Mouse (Mus musculus): ENCODE results near the gene Gpx7.

The Gpx7 gene

DNA sequence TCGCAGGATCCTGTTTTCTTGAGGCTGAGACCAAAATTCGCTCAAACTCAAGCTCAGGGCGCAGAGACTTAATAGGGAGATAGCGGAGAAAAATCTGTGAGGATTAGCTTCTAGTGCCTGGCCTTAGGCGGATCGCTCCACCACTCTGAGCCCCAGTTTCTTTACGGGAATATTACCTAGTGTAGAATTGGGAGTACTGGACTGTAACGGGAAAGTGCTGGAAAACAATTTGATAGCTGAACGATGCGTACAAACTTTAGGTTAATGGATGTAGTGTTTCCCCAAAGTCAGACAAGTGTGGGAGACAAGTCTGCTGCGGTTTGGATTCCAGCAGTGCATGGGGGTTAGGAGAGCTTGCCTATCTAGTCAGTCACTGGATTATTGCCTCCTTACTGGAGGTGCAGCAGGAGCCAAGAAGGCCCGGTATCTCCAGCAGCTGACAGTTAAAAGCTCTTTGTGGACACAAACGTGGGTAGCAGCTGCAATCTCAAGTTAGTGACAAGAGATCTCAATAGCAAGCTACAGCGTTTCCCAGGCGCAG is at the start of gene Gpx7:
Gene Gpx7 (minus strand): TSS at position 101 of the 541 bp plus-strand sequence.
- no peak for DNase-seq (ENCODE audit: low read depth, low spot score)

DNA sequence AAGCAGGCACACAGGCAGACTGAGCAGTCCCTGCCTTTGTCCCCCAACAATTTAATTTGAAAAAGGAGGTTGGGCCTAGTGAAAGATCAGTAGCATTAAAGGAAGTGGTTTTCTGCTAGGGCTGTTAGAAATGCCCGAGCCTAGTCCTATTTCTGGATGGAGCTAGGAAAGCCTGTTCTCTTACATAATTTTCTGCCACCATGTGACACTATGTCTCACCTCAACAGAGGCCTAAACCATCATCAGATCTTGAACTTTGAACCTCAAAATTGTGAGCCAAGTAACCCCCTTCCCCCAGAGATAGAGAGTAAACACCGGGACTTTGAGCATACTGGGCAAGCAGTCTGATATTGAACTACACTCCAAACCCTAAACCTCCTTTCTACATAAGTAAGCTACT is 49.3 kb upstream of the Gpx7 start:
- no peak for DNase-seq (ENCODE audit: low read depth, low spot score)

- no peak for DNase-seq (ENCODE audit: low read depth, low spot score)
These were observed 41.3 kb upstream of the Gpx7 start for GRCm38 (mm10) chr4:108448091-108448490.

DNA sequence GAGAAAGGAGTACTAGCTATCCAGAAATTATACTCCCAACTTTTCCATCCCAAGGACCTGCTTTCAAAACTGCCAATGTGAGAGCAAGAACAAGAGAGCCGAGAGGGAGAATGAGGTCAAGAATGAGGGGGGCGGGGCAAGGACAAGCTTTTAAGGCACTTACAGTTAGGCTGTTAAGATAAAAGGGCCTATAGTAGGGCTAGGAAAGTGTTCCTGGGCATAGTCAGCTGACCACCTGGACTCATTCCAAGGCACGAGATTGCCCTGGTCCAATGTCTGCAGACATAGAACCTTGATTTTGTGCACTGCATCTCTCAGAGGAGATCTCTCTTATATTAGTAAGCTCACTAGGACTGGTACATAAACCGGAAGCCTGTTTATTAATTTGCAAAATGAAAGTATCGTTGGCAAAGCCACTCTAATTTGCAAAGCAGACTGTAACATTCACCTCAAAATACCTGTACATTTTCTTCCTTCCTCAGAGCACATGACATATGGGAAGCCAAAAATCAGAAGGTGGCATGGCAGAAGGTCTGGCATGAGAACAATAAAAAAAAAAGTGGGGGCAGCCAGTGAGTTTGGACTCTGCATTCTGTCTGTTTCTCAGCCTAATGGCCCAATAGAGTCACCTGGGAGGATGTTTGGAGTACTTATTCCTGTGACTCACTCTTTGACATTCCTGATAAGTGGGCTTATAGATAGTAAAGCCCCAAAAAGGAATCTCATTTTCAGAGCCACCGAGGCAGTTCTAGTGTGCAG is 31.5 kb upstream of the Gpx7 start:
- no peak for DNase-seq (ENCODE audit: low read depth, low spot score)

GRCm38 (mm10) chr4:108436225-108436624 is 29.5 kb upstream of the Gpx7 start:
- no peak for DNase-seq (ENCODE audit: low read depth, low spot score)

- DNase-seq (ENCODE audit: low read depth, low spot score): no peak
These were observed 28.9 kb upstream of the Gpx7 start for GRCm38 (mm10) chr4:108435646-108436045.

DNA sequence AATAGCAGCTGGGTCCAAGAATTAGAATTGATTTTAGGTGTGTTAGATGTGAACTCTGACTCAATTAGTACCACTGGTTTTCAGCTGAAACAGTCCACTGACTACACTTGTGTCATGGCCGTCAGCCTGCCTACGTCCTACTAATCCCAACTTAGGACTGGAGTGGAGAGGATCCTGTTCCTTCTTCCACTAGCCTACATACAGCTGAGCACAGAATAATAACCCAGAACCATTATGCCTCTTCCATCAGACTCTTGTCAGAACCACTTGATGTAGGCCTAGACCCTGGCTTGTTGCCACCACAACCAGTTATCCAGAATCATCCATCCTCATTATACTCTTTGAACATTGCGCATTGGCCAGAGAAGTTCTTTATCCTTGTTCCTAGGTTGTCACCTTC is 28.0 kb upstream of the Gpx7 start:
- DNase-seq (ENCODE audit: low read depth, low spot score): no peak

GRCm38 (mm10) chr4:108434221-108434620 is 27.5 kb upstream of the Gpx7 start:
- no peak for DNase-seq (ENCODE audit: low read depth, low spot score)

GRCm38 (mm10) chr4:108433341-108433740 is 26.6 kb upstream of the Gpx7 start:
- no peak for DNase-seq (ENCODE audit: low read depth, low spot score)

DNA sequence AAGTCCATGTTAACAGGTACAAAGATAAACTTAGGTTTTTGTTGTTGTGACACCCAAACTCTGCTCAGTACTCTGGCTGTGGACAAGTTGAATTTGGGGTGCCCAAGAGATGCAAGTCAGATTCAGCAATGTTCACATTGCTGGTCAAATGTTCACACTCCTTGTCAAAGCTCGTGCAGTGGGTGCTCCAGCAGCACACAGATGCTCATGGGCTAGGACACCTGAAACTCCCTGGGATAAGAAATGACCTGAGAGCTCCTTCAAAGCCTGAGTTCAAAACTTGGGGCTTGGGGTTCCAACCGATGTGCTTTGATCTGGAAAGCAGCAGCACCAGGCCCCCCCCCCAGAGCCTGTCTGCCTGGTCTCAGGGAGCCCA is 24.8 kb upstream of the Gpx7 start:
- no peak for DNase-seq (ENCODE audit: low read depth, low spot score)

DNA sequence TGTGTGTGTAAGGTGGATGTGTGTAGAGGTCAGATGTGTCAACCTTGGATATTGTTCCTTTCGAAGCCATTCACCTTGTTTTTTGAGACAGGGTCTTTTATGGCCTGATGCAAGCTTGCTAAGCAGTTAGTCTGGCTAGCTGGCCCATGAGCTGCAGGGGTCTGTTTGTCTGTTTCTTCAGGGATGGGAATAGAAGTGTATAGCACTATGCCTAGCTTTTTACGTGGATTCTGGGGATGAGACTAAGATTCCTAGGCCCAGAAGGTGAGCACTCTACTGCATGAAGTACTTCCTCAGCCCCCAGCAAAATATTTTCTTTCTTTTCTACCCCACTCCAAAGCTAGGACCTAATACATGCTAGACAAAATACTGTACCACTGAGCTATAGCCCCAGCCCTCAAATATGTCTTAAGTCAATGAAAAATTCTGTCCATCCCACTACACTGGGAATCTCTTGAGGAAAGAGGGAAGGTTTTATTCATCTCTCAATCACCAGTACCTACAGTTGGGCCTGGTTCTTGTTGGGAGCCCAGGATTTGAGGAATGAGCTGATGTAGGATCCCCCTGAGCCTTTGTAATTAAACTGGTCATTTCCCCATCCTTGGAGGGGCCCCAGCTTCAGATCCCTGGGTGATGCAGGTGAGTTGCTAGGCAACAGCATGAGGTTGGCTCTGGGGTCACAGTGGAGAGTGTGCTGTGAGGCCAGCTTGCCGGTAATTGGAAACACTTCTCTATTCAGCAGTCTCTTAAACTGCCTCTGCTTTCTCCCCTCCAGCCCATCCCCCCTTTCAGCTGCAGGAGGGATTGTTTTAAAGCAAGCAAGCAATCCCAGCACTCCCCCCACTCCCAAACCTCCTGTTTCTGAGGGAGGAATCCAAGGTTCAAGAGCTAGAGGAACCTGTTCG is 24.1 kb upstream of the Gpx7 start:
- no peak for DNase-seq (ENCODE audit: low read depth, low spot score)

GRCm38 (mm10) chr4:108428341-108428721 is 21.6 kb upstream of the Gpx7 start:
- DNase-seq (ENCODE audit: low read depth, low spot score): no peak

GRCm38 (mm10) chr4:108427719-108428340 is 21.1 kb upstream of the Gpx7 start:
- DNase-seq (ENCODE audit: low read depth, low spot score): no peak

DNA sequence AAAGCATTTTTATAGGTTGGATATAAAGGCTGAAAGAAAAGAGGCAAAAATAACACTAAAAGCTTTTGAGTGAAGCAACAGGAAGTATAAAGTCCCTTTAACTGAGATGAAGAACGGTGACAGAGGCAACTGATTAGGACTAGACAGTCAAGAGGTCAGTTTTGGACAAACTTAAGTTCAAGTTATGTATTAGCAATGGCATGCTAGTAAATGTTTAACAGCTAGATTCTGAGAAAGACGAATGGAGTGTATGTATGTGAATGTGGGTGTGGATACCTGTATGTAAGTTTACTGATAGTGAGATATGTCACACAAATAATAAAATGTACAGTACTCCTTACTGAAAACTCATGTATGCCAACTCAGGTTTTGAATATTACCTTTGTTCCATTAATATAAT is 17.8 kb upstream of the Gpx7 start:
- DNase-seq (ENCODE audit: low read depth, low spot score): no peak

DNA sequence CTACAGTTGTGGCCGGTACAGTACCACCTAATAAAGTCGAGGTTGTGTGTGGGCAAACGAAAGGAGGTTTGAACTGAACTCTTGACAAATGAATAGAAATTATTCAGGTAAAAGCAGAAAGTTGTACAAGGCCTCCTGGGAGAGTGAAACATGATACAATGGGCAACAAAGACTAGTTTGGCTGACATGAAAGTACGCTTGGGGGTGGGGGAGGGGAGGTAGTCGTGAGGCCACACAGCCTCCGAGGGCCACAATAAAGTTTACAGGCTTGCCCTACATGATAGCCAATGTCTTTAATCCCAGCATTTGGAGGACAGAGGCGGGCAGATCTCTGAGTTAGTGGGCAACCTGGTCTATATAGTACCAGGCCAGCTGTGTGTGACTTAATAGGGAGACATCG is 860 bp upstream of the Gpx7 start:
- no peak for DNase-seq (ENCODE audit: low read depth, low spot score)

GRCm38 (mm10) chr4:108406138-108406860 is 462 bp downstream of the Gpx7 start:
- peak; percentile 53 for DNase-seq (ENCODE audit: low read depth, low spot score)

GRCm38 (mm10) chr4:108405766-108406137 is 1.0 kb downstream of the Gpx7 start:
- DNase-seq (ENCODE audit: low read depth, low spot score): peak; percentile 77

DNA sequence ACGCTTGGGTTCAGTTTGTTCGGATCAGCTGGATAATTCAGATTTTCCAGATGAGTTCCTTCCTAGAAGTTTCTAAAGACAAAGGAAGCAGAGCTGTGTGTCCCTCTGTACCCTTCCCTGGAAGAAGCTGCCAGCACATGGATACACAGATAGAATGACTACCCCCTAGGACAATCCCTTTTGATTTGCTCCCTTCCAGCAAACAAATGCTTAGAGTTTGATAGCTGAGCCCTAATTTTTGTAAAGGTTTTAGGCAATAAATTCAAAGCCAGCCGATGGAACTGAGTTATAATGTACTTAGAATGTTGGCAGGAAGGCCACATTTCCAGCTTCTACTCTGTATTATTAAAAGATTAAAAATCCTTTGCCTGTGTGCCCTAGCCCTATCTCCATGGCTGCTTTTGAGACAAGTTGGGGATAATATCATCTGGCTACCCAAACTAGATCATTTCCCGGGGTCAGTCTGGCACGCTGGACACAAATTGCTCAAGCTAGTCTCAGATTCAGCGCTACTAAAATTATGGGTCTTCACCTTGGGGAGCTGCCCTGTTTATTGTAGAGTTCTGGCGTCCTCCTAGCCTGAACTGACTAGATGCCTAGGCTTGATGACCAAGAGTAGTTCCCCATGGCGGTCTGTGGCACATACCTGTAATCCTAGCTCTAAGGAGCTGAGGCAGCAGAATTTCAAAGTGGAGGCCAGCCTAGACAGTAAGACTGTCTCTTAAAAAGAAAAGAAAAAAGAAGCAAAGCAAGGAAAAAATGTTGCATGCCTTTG is 2.7 kb downstream of the Gpx7 start:
- no peak for DNase-seq (ENCODE audit: low read depth, low spot score)

DNA sequence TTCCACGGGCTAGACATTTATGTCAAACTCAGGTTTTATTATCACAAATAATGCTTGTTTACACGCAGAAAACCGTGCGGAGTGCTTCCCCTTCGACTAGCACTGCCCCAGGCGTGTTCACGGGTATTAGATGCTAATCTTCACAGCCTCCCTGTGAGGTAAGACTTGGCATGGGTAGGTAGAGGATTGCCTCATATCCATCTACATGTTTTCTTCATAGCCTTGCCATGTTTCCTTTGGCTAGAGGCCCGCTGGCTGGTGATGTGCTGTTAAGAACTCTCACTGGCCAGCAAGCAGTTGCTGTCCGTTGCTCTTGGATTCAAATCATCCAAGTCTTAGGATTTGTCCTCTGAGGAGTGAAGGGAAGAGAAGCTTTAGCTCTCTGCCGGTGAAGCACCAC is 6.4 kb downstream of the Gpx7 start:
- DNase-seq (ENCODE audit: low read depth, low spot score): no peak

GRCm38 (mm10) chr4:108394236-108394635 is 12.5 kb downstream of the Gpx7 start:
- DNase-seq (ENCODE audit: low read depth, low spot score): no peak

GRCm38 (mm10) chr4:108392558-108392957 is 14.2 kb downstream of the Gpx7 start:
- DNase-seq (ENCODE audit: low read depth, low spot score): no peak

All from ES-CJ7 (cell line).